Mouse (Mus musculus): Measurements from ENCODE around the gene Gm9887. TPM values are rescaled to one million over a fixed set of nuclear protein-coding genes. Genes with fewer than 3 reads are reported as not detected.
"Not testable (repeated sequence)": the region's sequence is repeated elsewhere in the genome, so short reads cannot be mapped to it uniquely, and the experiment has no call there.

The Gm9887 gene
- total RNA-seq, 4 experiments from 2014 or later, result 0.49 TPM; not detected in 3

GRCm38 (mm10) chr12:69386281-69386732, 14.0 kb upstream of the Gm9887 start:
- not testable (repeated sequence) for DNase-seq (ENCODE audit: low spot score in 2 of 2)

GRCm38 (mm10) chr12:69385542-69386280, 13.5 kb upstream of the Gm9887 start:
- no peak for DNase-seq (ENCODE audit: low spot score in 2 of 2)

GRCm38 (mm10) chr12:69384606-69385005, 12.3 kb upstream of the Gm9887 start:
- DNase-seq (ENCODE audit: low spot score in 2 of 2), result no peak

GRCm38 (mm10) chr12:69382880-69383279, 10.6 kb upstream of the Gm9887 start:
- DNase-seq (ENCODE audit: low spot score in 2 of 2), result no peak

DNA sequence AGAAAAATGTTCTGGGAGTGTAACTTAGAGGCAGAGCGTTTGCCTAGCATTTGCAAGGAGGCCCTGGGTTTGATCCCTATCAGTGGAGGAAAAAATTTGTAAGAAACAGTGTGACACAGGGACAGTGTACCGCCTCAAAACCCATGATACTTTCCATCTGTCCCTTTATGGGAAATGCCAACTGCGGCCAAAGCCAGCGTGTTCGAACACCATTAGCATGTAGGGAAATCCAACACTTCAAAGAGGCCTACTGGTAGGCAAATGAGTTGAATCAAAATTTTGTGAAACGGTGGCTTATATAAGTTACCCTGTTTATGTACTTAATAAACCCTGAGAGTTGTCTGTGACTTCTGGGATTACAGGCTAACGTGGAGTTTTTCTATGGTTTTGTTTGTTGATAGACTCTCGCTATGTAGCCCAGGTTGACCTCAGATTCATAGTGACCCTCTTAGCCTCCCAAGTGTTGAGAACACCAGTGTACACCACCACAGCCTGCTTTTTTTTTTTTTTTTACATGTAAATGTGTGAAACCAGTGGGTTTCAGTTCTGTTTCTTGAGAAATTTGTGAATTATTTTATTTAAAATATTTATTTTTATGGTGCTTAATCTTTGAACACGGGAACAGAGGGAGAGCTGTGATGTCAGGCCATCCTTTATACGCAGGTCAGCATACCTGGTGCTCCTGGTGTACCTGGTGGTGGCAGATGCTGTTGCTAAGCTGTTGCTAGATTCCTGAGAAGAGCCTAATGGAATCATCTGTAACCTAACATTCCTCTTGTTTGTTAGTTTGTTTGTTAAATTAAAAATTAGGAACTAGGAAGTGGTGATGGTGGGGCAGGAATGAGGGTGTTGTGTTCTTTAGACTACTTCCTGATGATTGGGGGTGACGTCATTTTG, 6.5 kb upstream of the Gm9887 start:
- DNase-seq (ENCODE audit: low spot score in 2 of 2), result no peak

DNA sequence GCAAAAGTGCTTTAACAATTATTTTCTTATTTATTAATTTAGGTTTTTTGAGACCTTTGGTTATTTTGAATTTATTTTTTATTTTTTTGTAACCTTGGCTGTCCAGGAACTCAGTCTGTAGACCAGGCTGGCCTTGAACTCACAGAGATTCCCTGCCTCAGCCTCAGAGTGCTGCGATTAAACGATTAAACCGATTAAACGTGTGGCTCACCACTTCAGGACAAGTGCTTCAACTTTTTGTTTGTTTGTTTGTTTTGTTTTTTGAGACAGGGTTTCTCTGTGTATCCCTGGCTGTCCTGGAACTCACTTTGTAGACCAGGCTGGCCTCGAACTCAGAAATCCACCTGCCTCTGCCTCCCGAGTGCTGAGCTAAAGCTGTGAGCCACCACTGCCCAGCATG, 5.4 kb upstream of the Gm9887 start:
- DNase-seq (ENCODE audit: low spot score in 2 of 2), result not testable (repeated sequence)

DNA sequence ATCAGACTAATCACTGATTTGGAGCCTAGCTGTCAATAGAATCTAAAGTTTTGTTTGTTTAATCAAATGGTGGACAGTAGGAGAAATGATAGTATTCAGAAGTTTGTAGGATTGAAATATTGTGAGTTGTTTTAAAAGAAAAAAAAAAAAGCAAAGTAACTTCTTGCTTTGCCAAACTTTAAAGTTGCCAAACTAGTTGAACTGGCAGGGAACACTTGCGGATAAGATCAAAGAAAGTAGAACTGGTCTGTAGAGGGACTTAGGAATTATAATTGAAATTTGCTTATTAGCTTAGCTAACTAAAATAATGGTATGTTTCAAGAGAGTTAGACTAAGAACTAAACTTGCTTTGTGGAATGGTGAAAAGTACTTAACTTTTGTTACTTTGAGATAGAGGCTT, 4.9 kb upstream of the Gm9887 start:
- no peak for DNase-seq (ENCODE audit: low spot score in 2 of 2)

GRCm38 (mm10) chr12:69376132-69376531, 3.9 kb upstream of the Gm9887 start:
- DNase-seq (ENCODE audit: low spot score in 2 of 2), result no peak

- DNase-seq (ENCODE audit: low spot score in 2 of 2), result no peak
These were observed 1.9 kb upstream of the Gm9887 start for GRCm38 (mm10) chr12:69373850-69374766.

GRCm38 (mm10) chr12:69372731-69373331, 573 bp upstream of the Gm9887 start:
- peak in 1 of 2 experiments; percentile 18 for DNase-seq (ENCODE audit: low spot score in 2 of 2)

DNA sequence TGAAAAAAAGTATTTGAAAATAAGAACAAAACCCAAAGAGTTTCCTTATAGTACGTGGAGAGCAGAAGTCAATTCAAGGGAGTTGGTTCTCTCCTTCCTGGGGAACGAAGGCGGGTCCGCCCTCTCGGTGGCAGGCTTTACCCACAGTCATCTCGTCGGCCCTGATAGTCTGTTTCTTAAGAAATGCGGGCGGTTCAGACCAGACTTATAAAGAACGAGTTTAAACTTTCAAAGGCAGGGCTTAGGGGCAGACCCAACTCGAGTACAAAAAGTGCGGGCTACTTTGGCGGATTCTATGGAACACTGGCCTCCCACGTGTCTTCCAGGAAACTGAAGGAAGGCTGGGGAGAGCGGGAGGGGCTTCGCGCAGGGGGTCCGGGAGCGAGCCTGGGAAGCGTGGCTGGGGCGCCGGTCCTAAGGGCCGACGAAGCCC, 821 bp downstream of the Gm9887 start:
- no peak for DNase-seq (ENCODE audit: low spot score in 2 of 2)

DNA sequence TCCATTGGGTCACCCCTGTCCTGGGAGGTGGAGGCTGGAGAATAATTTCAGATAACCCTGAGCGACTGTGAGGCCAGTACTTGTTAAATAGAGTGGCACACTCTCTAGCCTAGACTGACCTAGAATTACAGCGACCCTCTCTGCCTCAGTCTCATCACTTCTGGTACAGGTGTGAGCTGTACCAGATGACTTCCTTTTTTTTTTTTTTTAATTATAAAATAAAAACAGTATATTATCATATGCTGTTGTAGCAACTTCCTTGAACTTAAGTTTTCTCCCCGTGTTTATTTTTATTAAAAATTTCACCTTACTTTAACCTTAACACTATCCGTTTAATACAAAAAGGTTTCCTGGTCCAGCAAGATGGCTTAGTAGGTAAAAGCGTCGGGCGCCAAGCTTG, 1.3 kb downstream of the Gm9887 start:
- DNase-seq (ENCODE audit: low spot score in 2 of 2), result no peak

DNA sequence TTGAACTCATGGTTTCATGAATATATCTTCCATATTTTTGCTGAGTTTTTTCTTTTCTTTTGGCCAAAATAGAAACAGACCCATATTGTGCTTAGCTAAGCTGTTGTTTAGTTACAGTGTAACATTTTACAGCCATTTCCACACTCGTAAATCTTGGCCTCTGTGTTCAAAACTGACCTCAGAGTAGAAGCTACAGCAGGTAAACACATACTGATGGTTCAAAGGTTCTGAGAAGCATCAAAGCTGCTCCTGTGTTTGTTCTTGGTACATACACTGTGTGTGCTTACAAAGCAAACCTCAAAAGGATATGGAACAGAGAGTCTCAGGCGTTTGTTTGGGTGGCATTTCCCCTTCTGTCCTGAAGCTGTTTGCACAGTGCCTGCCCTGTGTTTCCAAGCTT, 4.7 kb downstream of the Gm9887 start:
- DNase-seq (ENCODE audit: low spot score in 2 of 2), result no peak

DNA sequence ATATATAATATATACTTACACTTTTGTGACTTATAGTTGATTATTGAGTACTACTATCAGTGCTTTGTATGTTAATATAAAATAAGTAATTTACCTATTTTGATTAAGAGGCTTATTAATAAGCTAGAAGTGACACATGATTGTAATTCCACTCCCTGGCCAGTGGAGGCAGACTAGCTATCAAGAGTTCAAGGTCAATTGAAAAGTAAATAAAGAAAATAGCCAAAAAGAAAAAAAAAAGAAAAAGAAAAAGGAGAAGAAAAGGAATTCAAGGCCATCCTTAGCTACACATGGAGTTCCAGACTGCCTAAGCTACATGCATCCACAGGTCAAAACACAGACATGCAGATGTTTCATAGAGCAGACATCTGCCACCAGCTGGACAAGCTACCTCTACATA, 5.8 kb downstream of the Gm9887 start:
- no peak for DNase-seq (ENCODE audit: low spot score in 2 of 2)

- no peak for DNase-seq (ENCODE audit: low spot score in 2 of 2)
These were observed 6.5 kb downstream of the Gm9887 start for GRCm38 (mm10) chr12:69365757-69366156.

DNA sequence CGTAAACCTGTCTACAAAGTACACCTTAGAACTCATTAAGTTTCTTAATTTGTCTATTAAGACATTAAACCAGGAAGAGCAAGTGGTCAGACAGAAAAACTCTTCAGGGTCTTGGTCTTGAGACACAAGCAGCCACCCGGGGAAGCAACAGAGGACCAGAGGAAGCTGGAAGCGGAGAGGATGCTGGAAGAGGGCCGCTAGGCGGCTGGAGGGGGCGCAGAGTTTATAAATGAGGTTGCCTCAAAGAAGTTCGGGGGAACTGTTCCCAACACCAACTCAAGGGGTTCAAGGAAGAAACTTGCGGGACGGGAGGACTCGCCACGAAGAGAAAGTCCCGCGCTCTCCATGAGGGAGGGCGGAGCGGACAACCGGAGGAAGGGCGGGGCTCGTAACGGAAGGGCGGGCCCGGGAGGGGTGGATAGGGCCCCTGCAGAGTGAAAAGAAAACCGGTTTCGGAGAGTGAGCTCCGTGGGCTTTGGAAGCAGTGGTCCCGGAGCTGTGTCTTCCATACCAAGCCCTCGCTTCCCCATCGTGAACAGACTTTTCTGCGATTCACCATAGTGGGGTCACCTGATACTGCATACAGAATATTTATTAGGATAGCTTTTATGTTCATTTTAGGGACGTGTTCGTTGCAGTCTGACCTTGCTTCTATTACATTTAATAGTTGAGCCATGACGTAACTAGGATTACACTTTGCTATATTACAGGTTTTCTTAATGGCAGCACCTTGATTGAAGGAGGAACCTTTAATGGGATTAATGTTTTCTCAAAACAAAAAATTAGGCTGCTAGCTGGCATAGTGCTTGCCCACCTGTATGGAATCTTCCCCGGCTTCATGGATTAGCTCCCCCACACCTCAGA, 8.1 kb downstream of the Gm9887 start:
- DNase-seq (ENCODE audit: low spot score in 2 of 2), result peak; percentile 67 to 69

DNA sequence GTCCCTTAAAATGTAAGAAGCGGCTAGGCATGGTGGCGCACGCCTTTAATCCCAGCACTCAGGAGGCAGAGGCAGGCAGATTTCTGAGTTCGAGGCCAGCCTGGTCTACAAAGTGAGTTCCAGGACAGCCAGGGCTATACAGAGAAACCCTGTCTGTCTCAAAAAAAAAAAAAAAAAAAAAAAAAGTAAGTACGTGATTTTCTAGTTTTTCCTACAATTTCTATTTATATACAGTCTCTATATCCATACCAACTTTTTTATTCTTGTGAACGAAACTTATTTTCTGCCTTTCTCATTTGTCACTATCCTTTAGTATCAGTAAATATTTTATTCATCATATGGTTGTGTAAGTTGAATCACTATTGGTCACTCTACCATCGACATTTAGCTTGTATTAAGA, 9.1 kb downstream of the Gm9887 start:
- DNase-seq (ENCODE audit: low spot score in 2 of 2), result not testable (repeated sequence)

DNA sequence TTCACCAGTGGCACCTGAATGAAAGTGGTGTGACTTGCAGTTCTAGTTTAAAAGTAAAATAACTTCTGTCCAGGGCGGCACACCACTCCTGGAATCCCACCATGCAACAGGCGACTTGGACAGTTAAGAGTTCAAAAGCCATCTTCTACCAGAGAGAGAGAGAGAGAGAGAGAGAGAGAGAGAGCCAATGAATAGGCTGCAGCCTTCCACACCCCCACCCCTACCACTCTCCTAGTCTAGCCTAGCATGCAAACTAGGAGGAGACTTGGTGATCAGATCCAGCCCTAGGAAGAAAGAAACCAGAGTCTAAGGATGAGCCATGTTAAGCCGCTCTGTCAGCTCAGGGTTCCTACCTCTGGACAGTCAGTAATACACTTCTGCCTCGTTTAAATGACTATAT, 9.9 kb downstream of the Gm9887 start:
- no peak for DNase-seq (ENCODE audit: low spot score in 2 of 2)

GRCm38 (mm10) chr12:69361919-69362318, 10.3 kb downstream of the Gm9887 start:
- no peak for DNase-seq (ENCODE audit: low spot score in 2 of 2)

Data from gastrocnemius, adult 8-10 months (tissue).